Mouse (Mus musculus) megakaryocyte, embryonic 14.5 days (primary cell): ENCODE data around the gene Fam178b.

Experiments used
- FLI1 ChIP-seq: IDR thresholded peaks from 2 replicates; pipeline ENCODE4 v1.6.1; 2012; ENCODE audit warnings: low read length, inconsistent platforms, mixed read lengths
- GATA1 ChIP-seq: IDR thresholded peaks from 3 replicates; pipeline ENCODE4 v1.6.1; 2012; ENCODE audit warnings: mixed read lengths, low read length, inconsistent platforms, borderline replicate concordance

DNA sequence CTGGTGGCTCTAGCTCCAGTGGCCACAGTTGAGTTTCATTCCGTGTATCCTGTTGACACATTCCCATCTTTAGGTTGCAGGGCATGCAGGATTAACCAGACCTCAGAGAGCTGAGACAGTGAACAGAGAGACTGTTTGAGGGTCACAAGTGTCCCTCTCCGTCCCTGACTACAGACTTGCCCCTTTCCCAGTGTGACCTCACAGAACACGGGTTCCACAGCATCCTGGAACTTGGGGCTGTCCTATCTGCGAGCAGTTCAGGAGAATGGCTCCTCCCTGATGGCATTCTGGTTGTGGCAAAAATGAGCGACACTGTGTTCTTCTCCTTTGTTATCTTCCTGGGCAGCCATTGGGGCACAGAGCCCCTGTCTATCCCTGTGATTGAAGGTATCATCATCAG, 31.3 kb upstream of the Fam178b start, which contains the start of gene Actr1b:
- no peak for TF ChIP-seq GATA1
- no peak for TF ChIP-seq FLI1
